Mouse (Mus musculus) lung, postnatal 4 days (tissue): ENCODE results near the gene Rbmx2.

Source experiments
- DNase-seq, 2 experiments: peaks; one replicate each; pipeline ENCODE4 v3.0.0; 2021

Rbmx2 gene

DNA sequence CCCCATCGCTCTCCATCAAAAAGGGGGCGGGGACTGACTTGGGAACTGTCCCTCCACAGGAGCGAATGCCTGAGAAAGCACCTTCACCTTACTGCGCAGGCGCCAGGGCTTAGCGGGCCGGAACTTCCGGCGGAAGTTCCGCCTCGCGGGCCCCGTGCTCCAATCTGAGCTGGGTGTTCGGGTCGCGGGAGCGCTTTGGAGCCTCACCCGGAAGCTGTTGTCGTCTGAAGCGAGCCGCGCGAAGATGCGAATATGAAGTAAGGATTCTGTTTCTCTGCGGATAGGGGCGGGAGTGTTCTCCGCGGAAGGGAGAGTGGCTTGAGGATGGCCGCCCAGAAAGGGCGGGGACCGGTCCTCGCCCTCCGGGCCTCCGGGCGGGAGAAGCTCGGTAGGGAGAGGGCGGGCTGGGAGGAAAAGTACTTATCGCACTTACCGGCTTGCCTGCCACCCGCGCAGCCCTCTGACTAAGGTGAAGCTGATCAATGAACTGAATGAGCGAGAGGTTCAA is at the start of gene Rbmx2:
Gene Rbmx2, plus strand, starts transcription at position 141 of the 508 bp plus-strand sequence.
- DNase-seq, result peak; percentile 90 to 94

DNA sequence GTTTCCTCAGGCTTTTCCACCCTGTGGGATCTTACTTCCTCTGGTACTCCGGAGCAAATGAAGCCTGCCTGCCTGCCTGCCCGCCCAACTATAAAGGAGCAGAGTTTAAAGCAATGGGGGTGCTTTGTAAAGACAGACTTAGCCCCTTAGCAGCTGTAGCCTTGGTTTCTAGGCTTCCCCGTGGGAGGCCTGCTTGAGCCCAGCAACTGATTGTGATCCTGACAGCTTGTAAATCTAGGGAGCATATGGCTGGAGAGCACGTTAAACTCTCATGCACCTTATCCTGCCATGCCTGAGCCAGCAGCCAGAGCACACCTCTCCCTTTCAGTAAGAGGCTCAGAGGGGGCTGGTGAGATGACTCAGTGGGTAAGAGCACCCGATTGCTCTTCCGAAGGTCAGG is 28.0 kb upstream of the Rbmx2 start:
- DNase-seq, result no peak

DNA sequence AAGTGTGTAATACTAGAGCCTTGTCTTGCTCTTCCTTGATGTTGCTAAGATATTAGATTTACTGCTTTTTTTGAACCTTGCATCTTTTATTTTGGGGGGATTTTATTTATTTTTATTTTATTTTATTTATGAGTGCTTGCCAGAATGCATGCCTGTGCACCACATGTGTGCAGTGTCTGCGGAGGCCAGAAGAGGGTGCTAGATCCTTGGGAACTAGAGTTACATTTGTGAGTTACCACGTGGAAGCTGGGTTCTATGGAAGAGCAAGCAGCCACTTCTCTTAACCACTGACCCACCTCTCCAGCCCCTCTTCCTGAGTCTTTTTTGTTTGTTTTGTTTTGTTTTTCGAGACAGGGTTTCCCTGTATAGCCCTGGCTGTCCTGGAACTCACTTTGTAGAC is 25.2 kb upstream of the Rbmx2 start:
- DNase-seq, result no peak

DNA sequence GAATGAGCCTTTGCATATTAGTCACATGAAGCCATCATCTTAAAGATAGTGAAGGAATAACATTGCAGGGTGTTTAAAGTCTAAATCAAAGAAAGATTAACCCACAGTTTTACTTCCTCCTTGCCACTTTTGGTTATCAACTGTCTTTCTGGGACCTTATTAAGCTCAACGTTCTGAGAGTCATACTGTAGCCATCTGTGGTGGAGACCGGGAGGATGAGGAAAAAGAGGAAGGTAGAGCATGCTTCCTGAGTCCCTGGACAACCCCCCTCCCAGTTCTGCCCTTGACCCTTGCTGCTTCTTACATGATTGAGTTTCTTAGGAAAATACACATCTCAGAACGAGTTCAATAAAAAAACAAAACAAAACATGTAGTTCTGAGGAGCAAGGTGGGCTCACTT is 23.1 kb upstream of the Rbmx2 start:
- no peak for DNase-seq

DNA sequence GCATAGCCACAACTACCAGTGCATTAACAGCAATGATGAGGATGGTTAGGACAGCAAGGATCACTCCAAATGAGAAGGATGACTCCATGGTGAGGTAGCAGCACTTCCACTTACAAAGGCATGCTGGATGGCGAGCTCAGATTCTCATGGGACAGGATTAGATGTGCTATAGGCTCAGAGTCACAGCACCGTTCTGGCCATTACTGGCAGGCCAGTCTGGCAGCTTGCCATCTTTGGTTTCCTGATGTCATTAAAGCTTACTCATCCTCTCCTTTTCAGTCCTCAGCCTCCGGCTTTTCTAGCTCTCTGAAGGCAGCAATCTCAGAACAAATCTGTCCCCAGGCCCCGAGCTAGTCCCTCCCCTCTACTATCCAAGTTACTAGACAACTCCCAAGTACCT is 20.6 kb upstream of the Rbmx2 start, which contains the start of gene Gpr119:
Gene Gpr119, minus strand, starts transcription at position 308 of the 400 bp plus-strand sequence.
- no peak for DNase-seq

DNA sequence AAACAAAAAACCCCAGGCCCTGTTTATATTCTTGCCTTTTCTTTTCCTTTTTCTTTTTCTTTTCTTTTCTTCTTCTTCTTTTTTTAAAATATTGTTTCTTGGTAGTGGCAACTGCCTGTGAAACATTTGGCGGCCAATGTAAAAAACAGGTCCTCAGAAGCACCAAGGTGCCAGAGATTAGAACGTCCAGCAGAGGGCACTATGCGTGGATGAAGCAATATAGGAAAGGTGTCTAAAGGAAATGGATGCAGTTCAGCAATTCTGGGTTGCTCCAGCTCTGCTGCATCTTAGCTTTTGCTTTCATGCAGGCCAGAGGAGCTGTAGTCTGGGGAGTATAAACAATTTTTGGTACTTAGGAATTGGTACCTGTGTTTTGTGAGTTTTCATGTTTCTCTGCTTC is 11.4 kb upstream of the Rbmx2 start:
- peak in 1 of 2 experiments; percentile 35 for DNase-seq

DNA sequence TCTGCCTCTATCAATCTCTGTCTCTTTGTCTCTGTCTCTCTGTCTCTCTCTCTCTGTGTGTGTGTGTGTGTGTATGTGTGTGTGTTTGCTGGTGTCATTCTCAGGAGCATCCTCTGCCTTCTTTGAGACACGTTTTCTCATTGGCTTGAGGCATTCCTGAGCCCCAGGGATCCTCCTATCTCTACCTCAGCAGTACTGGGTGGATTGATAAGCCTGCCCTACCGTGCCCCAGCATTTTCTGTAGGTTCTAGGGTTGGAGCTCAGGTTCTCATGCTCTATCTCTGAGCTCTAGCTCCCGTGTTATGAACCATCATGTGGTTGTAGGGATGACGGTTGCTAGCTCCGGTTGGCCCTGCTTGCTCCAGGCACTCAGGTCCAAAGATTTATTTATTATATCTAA is 10.9 kb upstream of the Rbmx2 start:
- no peak for DNase-seq

DNA sequence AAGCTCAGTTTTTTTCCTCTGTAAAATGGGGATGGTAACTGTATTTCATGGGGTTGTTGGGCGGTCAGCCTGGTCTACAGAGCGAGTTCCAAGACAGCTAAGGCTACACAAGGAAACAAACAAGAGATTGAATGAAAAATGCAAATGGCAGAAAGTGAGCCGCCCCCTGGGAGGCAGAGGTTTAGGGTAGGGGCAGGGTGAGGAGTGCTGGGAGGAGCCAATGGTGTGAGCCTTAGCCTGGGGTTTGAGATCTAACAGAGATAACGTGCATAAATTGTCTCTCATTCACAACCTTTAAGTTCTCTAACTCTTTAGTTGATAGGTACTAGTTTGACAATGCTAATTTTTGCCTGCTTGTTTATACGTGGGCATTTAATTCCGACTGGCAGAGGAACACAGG is 344 bp upstream of the Rbmx2 start:
- no peak for DNase-seq

DNA sequence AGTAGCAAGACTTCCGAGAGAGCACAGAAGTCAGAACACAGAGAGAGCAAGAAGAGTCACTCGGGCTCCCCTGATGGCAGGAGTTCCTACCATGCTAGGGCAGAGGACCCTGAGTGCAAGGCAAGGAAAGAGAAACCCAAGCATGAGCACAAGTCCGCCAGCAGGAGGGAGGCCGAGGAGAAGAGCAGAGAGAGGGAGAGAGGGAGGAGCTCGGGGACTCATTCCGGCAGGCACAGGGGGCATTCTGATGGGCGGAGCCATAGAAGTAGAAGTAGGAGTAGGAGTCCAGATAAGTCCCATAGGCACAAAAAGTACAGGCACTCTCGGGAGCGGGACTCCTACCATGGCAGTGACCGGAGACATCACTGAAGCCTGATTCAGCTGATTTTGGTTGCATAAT is 14.9 kb downstream of the Rbmx2 start:
- no peak for DNase-seq

DNA sequence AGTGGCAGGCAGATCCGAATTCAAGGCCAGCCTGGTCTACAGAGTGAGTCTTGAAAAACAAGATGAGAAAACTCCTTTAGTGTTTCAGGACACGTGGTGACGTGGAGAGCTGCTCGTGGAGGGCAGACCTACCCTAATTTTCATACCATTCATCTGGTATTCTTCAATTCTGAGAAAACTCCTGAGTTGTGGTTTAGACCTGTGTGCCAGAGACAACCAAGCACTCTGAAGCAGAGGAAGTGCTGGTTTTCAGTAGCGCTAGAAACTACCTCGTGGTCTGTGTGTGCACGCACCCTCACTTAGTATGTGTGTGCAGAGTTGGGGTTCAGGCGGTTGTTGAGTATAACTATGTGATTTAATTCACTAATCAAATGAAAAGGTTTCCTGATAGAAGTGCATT is 18.0 kb downstream of the Rbmx2 start:
- DNase-seq, result no peak

DNA sequence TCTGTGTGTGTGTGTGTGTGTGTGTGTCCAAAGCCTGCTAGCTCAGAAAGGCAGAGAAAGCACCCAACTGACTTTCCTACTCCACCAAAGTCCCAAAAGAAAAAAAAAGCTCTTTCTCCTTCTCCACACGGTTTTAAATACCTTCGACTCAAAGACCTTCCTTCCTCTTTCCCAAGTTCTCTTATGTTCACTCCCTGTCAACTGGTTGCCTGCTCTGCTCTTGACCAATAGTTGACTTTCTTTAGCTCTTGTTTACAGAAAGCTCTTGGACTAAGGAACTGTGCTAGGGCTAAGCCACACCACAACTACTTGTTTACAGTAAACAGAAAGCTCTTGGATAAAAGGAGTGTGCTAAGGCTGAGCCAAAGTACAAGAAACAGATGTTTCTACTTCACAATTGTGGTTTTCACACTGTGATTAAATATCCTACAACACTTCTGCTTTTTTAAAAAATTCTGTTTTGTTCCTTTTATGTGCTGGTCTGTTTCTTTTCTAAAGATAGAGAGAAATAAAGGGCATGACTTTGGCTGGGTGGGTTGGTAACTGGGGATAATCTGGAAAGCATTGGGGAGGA is 60.0 kb downstream of the Rbmx2 start:
- DNase-seq, result no peak
